Mouse (Mus musculus): ENCODE results near the gene Usp6nl. TPM values are rescaled to one million over a fixed set of nuclear protein-coding genes. Genes with fewer than 3 reads are reported as not detected.

Usp6nl gene
- polyA plus RNA-seq, 1 experiment: 6.8 TPM

GRCm38 (mm10) chr2:6404627-6405026 lies 82.2 kb downstream of the Usp6nl start:
- Histone ChIP-seq H3K4me1 (ENCODE audit: control insufficient read depth, insufficient read depth, insufficient read length) (no peaks in the 10 kb centered on the region), H3K27ac (ENCODE audit: insufficient read depth, low read length) (no peak overlapping the region), H3K27me3 (ENCODE audit: control insufficient read depth, insufficient read depth, low read length) (no peaks in the 10 kb centered on the region), H3K4me3 (ENCODE audit: extremely low read depth, insufficient read depth, insufficient read length) (no peak overlapping the region), H3K36me3 (ENCODE audit: control insufficient read depth, insufficient read depth, low read length) (peaks cover 7% of the 10 kb centered on the region)
- TF ChIP-seq POLR2A (IDR thresholded peaks at IDR 0.05; ENCODE audit: low read depth, low read length) (no peak), CTCF (IDR thresholded peaks at IDR 0.05; ENCODE audit: extremely low read depth, insufficient read depth, insufficient read length, insufficient replicate concordance) (no peak)
- DNase-seq (ENCODE audit: low read depth in 1 of 2, low spot score in 2 of 2): no peak
- 86% methylated on average over 7 of the region's 7 CpGs for WGBS

- H3K27me3 ChIP-seq (ENCODE audit: control insufficient read depth, insufficient read depth, low read length): no peaks in the 10 kb centered on the region
- H3K36me3 ChIP-seq (ENCODE audit: control insufficient read depth, insufficient read depth, low read length): peaks cover 7% of the 10 kb centered on the region
- H3K27ac ChIP-seq (ENCODE audit: insufficient read depth, low read length): no peak overlapping the region
- no peaks in the 10 kb centered on the region for H3K4me1 ChIP-seq (ENCODE audit: control insufficient read depth, insufficient read depth, insufficient read length)
- H3K4me3 ChIP-seq (ENCODE audit: extremely low read depth, insufficient read depth, insufficient read length): no peak overlapping the region
- DNase-seq (ENCODE audit: low read depth in 1 of 2, low spot score in 2 of 2): peak; percentile 48 to 62
- TF ChIP-seq CTCF (IDR thresholded peaks at IDR 0.05; ENCODE audit: extremely low read depth, insufficient read depth, insufficient read length, insufficient replicate concordance) (peak; percentile 86; the same call in 1 of the 2 replicates), POLR2A (IDR thresholded peaks at IDR 0.05; ENCODE audit: low read depth, low read length) (no peak)
- 63% methylated on average over 10 of the region's 10 CpGs for WGBS
Observed at GRCm38 (mm10) chr2:6405059-6406033, 82.9 kb downstream of the Usp6nl start.

- no peaks in the 10 kb centered on the region for H3K27me3 ChIP-seq (ENCODE audit: control insufficient read depth, insufficient read depth, low read length)
- H3K36me3 ChIP-seq (ENCODE audit: control insufficient read depth, insufficient read depth, low read length): peaks cover 10% of the 10 kb centered on the region
- DNase-seq (ENCODE audit: low read depth in 1 of 2, low spot score in 2 of 2): no peak
- 88% methylated on average over 1 of the region's 1 CpGs for WGBS
- H3K4me1 ChIP-seq (ENCODE audit: control insufficient read depth, insufficient read depth, insufficient read length): no peaks in the 10 kb centered on the region
- H3K4me3 ChIP-seq (ENCODE audit: extremely low read depth, insufficient read depth, insufficient read length): no peak overlapping the region
- no peak overlapping the region for H3K27ac ChIP-seq (ENCODE audit: insufficient read depth, low read length)
- no peak for TF ChIP-seq POLR2A (IDR thresholded peaks at IDR 0.05; ENCODE audit: low read depth, low read length)
- TF ChIP-seq CTCF (IDR thresholded peaks at IDR 0.05; ENCODE audit: extremely low read depth, insufficient read depth, insufficient read length, insufficient replicate concordance): no peak
Observed at GRCm38 (mm10) chr2:6407711-6408110, 85.2 kb downstream of the Usp6nl start.

GRCm38 (mm10) chr2:6412645-6413044 lies 90.2 kb downstream of the Usp6nl start:
- Histone ChIP-seq H3K4me1 (ENCODE audit: control insufficient read depth, insufficient read depth, insufficient read length) (no peaks in the 10 kb centered on the region), H3K27me3 (ENCODE audit: control insufficient read depth, insufficient read depth, low read length) (no peaks in the 10 kb centered on the region), H3K36me3 (ENCODE audit: control insufficient read depth, insufficient read depth, low read length) (peaks cover 15% of the 10 kb centered on the region), H3K4me3 (ENCODE audit: extremely low read depth, insufficient read depth, insufficient read length) (no peak overlapping the region), H3K27ac (ENCODE audit: insufficient read depth, low read length) (no peak overlapping the region)
- WGBS: 100% methylated on average over 1 of the region's 1 CpGs
- no peak for TF ChIP-seq CTCF (IDR thresholded peaks at IDR 0.05; ENCODE audit: extremely low read depth, insufficient read depth, insufficient read length, insufficient replicate concordance)
- TF ChIP-seq POLR2A (IDR thresholded peaks at IDR 0.05; ENCODE audit: low read depth, low read length): no peak
- no peak for DNase-seq (ENCODE audit: low read depth in 1 of 2, low spot score in 2 of 2)

- DNase-seq (ENCODE audit: low read depth in 1 of 2, low spot score in 2 of 2): no peak
- Histone ChIP-seq H3K27me3 (ENCODE audit: control insufficient read depth, insufficient read depth, low read length) (no peaks in the 10 kb centered on the region), H3K4me3 (ENCODE audit: extremely low read depth, insufficient read depth, insufficient read length) (no peak overlapping the region), H3K36me3 (ENCODE audit: control insufficient read depth, insufficient read depth, low read length) (peaks cover 18% of the 10 kb centered on the region), H3K27ac (ENCODE audit: insufficient read depth, low read length) (no peak overlapping the region), H3K4me1 (ENCODE audit: control insufficient read depth, insufficient read depth, insufficient read length) (no peaks in the 10 kb centered on the region)
- WGBS: 92% methylated on average over 2 of the region's 2 CpGs
- TF ChIP-seq POLR2A (IDR thresholded peaks at IDR 0.05; ENCODE audit: low read depth, low read length): no peak
- TF ChIP-seq CTCF (IDR thresholded peaks at IDR 0.05; ENCODE audit: extremely low read depth, insufficient read depth, insufficient read length, insufficient replicate concordance): no peak
Observed at GRCm38 (mm10) chr2:6413723-6414122, 91.3 kb downstream of the Usp6nl start.

GRCm38 (mm10) chr2:6414400-6414799 lies 91.9 kb downstream of the Usp6nl start:
- peaks cover 14% of the 10 kb centered on the region for H3K36me3 ChIP-seq (ENCODE audit: control insufficient read depth, insufficient read depth, low read length)
- TF ChIP-seq POLR2A (IDR thresholded peaks at IDR 0.05; ENCODE audit: low read depth, low read length) (no peak), CTCF (IDR thresholded peaks at IDR 0.05; ENCODE audit: extremely low read depth, insufficient read depth, insufficient read length, insufficient replicate concordance) (no peak)
- no peak for DNase-seq (ENCODE audit: low read depth in 1 of 2, low spot score in 2 of 2)
- WGBS: 88% methylated on average over 5 of the region's 5 CpGs
- H3K4me1 ChIP-seq (ENCODE audit: control insufficient read depth, insufficient read depth, insufficient read length): no peaks in the 10 kb centered on the region
- H3K4me3 ChIP-seq (ENCODE audit: extremely low read depth, insufficient read depth, insufficient read length): no peak overlapping the region
- H3K27me3 ChIP-seq (ENCODE audit: control insufficient read depth, insufficient read depth, low read length): no peaks in the 10 kb centered on the region
- no peak overlapping the region for H3K27ac ChIP-seq (ENCODE audit: insufficient read depth, low read length)

GRCm38 (mm10) chr2:6417158-6417557 lies 94.7 kb downstream of the Usp6nl start:
- Histone ChIP-seq H3K4me3 (ENCODE audit: extremely low read depth, insufficient read depth, insufficient read length) (no peak overlapping the region), H3K4me1 (ENCODE audit: control insufficient read depth, insufficient read depth, insufficient read length) (no peaks in the 10 kb centered on the region), H3K27ac (ENCODE audit: insufficient read depth, low read length) (no peak overlapping the region), H3K36me3 (ENCODE audit: control insufficient read depth, insufficient read depth, low read length) (peaks cover 10% of the 10 kb centered on the region), H3K27me3 (ENCODE audit: control insufficient read depth, insufficient read depth, low read length) (no peaks in the 10 kb centered on the region)
- WGBS: 91% methylated on average over 11 of the region's 11 CpGs
- DNase-seq (ENCODE audit: low read depth in 1 of 2, low spot score in 2 of 2): no peak
- TF ChIP-seq CTCF (IDR thresholded peaks at IDR 0.05; ENCODE audit: extremely low read depth, insufficient read depth, insufficient read length, insufficient replicate concordance) (no peak), POLR2A (IDR thresholded peaks at IDR 0.05; ENCODE audit: low read depth, low read length) (no peak)

Data from spleen, adult 2 months (tissue).